Mouse (Mus musculus) bone marrow macrophage, adult 2 months (primary cell): ENCODE data around the gene Golt1a.

Source experiments
- CTCF ChIP-seq: IDR thresholded peaks from 2 replicates; pipeline ENCODE4 v1.5.1; 2012; ENCODE audit warnings: low read depth, mild to moderate bottlenecking, low read length, moderate library complexity
- POLR2A ChIP-seq: IDR thresholded peaks from 2 replicates; pipeline ENCODE4 v1.6.1; 2012; ENCODE audit warnings: mild to moderate bottlenecking, low read depth, low read length, borderline replicate concordance

DNA sequence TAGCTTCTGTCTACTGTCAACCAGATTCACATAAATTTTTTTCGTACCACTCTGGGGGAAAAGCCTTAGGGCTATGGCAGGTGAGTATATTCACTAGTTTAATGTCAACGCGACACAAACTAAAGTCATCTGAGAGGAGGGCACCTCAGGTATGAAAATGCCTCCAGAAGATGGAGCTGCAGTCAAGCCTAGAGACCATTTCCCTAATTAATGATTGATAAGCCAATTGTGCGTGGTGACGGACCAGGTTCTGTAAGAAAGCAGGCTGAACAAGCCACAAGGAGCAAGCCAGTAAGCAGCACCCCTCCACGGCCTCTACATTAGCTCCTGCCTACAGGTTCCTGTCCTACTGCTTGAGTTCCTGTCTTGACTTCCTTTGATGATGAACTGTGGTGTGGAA is 51.4 kb downstream of the Golt1a start:
- TF ChIP-seq CTCF (no peak), POLR2A (no peak)
